Mouse (Mus musculus): ENCODE measurements at regions not wholly inside any gene's neighbourhood (a gene's known extent, or its start where the extent isn't known, plus 50 kb on each side); places are given as distances from the start of the nearest gene placed in this dataset.
A peak's percentile ranks its signal among the peaks of the same experiment; 100 is the strongest.

- peak; percentile 39 for DNase-seq (ENCODE audit: low spot score)
These were observed 66.6 kb upstream of the Slc22a22 start for GRCm38 (mm10) chr15:57543985-57544384.

GRCm38 (mm10) chr15:57542630-57543029, 65.2 kb upstream of the Slc22a22 start:
- DNase-seq (ENCODE audit: low spot score), result peak; percentile 15

GRCm38 (mm10) chr15:57535514-57535913, 58.1 kb upstream of the Slc22a22 start:
- no peak for DNase-seq (ENCODE audit: low spot score)

All from retina, embryonic 14.5 days (tissue).